Mouse (Mus musculus): ENCODE results near the gene P4ha1. TPM values are rescaled to one million over a fixed set of nuclear protein-coding genes. Genes with fewer than 3 reads are reported as not detected.
A peak's percentile ranks its signal among the peaks of the same experiment; 100 is the strongest.

Gene P4ha1
- polyA plus RNA-seq, 1 experiment from 2014 or later, result 51.2 TPM

GRCm38 (mm10) chr10:59323488-59324161 is 529 bp downstream of the P4ha1 start:
- Histone ChIP-seq H3K36me3 (no peaks in the 10 kb centered on the region), H3K9me3 (replicated peaks) (no peaks in the 10 kb centered on the region), H3K4me2 (peak overlapping the region; percentile 89), H3K27ac (peak overlapping the region; percentile 99), H3K27me3 (no peaks in the 10 kb centered on the region), H3K4me1 (replicated peaks) (peaks cover 24% of the 10 kb centered on the region), H3K9ac (peak overlapping the region; percentile 93), H3K4me3 (peak overlapping the region; percentile 80)
- peak; percentile 82 for ATAC-seq (replicated peaks; ENCODE audit: insufficient number of reproducible peaks, insufficient read depth, low FRiP score, low read depth)
- WGBS, result under 1% methylated on average over 48 of the region's 49 CpGs

DNA sequence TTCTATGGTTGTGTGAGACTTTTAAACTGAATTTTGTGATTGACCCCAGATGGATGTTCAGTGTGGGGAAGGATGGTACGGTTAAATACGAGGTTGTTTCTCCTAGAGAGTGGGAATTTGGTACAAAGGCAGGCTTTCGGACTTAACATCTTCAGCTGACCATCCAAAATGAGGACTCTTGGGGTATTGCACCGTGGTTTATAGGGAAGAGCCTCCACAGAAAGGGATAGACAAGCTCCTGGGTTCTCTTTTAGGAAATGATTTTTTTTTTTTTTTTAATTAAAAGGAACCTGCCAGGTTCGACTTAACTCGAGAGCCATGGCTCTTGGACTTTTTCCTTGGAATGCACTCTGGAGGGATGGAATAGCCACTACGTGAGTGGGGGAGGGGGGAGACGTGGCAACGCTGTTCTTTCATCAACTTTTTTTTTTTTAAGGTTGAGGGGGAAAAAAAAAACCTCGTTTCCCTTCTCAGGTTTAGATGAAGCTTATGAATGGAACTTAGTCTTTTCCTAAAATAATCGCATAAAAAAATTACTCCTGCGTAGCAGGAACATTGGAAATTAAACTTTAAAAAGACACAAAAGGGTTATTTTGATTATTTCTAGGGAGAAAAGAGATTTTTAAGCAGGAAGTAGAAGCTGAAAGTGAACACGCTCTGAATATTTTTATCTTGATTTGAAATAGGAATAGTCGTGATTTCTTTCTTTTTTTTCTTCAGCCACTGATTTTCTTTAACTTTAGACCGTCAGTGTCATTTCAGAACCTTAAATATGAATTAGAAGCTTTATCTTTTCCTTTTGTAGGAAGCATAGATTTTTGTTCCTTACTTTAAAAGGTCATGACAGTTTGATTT is 1.4 kb downstream of the P4ha1 start:
- Histone ChIP-seq H3K27ac (peak overlapping the region; percentile 99), H3K9ac (peak overlapping the region; percentile 93), H3K27me3 (no peaks in the 10 kb centered on the region), H3K4me1 (replicated peaks) (peaks cover 24% of the 10 kb centered on the region), H3K4me3 (peak overlapping the region; percentile 80), H3K9me3 (replicated peaks) (no peaks in the 10 kb centered on the region), H3K36me3 (no peaks in the 10 kb centered on the region), H3K4me2 (peak overlapping the region; percentile 89)
- WGBS, result 13% methylated on average over 15 of the region's 15 CpGs
- ATAC-seq (replicated peaks; ENCODE audit: insufficient number of reproducible peaks, insufficient read depth, low FRiP score, low read depth), result no peak

GRCm38 (mm10) chr10:59326612-59327315 is 3.7 kb downstream of the P4ha1 start:
- WGBS, result 69% methylated on average over 8 of the region's 8 CpGs
- H3K4me2 ChIP-seq, result no peak overlapping the region
- no peak for ATAC-seq (replicated peaks; ENCODE audit: insufficient number of reproducible peaks, insufficient read depth, low FRiP score, low read depth)
- no peaks in the 10 kb centered on the region for H3K9me3 ChIP-seq (replicated peaks)
- no peak overlapping the region for H3K4me3 ChIP-seq
- H3K36me3 ChIP-seq, result no peaks in the 10 kb centered on the region
- H3K4me1 ChIP-seq (replicated peaks), result peaks cover 33% of the 10 kb centered on the region
- no peak overlapping the region for H3K27ac ChIP-seq
- no peaks in the 10 kb centered on the region for H3K27me3 ChIP-seq
- H3K9ac ChIP-seq, result no peak overlapping the region

- H3K27me3 ChIP-seq, result no peaks in the 10 kb centered on the region
- 89% methylated on average over 3 of the region's 3 CpGs for WGBS
- no peak for ATAC-seq (replicated peaks; ENCODE audit: insufficient number of reproducible peaks, insufficient read depth, low FRiP score, low read depth)
These were observed 4.2 kb downstream of the P4ha1 start for GRCm38 (mm10) chr10:59327316-59327710.

GRCm38 (mm10) chr10:59331546-59332256 is 8.6 kb downstream of the P4ha1 start:
- Histone ChIP-seq H3K4me3 (no peak overlapping the region), H3K4me2 (no peak overlapping the region), H3K4me1 (replicated peaks) (peaks cover 38% of the 10 kb centered on the region), H3K27ac (no peak overlapping the region; the same call in 1 of the 2 replicates), H3K27me3 (no peaks in the 10 kb centered on the region), H3K9me3 (replicated peaks) (no peaks in the 10 kb centered on the region), H3K36me3 (no peaks in the 10 kb centered on the region), H3K9ac (no peak overlapping the region)
- 71% methylated on average over 6 of the region's 6 CpGs for WGBS
- no peak for ATAC-seq (replicated peaks; ENCODE audit: insufficient number of reproducible peaks, insufficient read depth, low FRiP score, low read depth)

More at GRCm38 (mm10) chr10:59327316-59327710, 4.2 kb downstream of the P4ha1 start:
- peaks cover 33% of the 10 kb centered on the region for H3K4me1 ChIP-seq (replicated peaks)
- no peaks in the 10 kb centered on the region for H3K36me3 ChIP-seq
- no peaks in the 10 kb centered on the region for H3K9me3 ChIP-seq (replicated peaks)
- no peak overlapping the region for H3K9ac ChIP-seq
- H3K4me3 ChIP-seq, result no peak overlapping the region
- no peak overlapping the region for H3K4me2 ChIP-seq
- H3K27ac ChIP-seq, result no peak overlapping the region

GRCm38 (mm10) chr10:59333400-59333799 is 10.3 kb downstream of the P4ha1 start:
- no peak overlapping the region for H3K4me3 ChIP-seq
- H3K27me3 ChIP-seq, result no peaks in the 10 kb centered on the region
- H3K4me1 ChIP-seq (replicated peaks), result peaks cover 35% of the 10 kb centered on the region
- H3K36me3 ChIP-seq, result peaks cover 6% of the 10 kb centered on the region; the same call in 1 of the 2 replicates
- ATAC-seq (replicated peaks; ENCODE audit: insufficient number of reproducible peaks, insufficient read depth, low FRiP score, low read depth), result no peak
- no peak overlapping the region for H3K27ac ChIP-seq
- H3K4me2 ChIP-seq, result no peak overlapping the region
- no peak overlapping the region for H3K9ac ChIP-seq
- 82% methylated on average over 4 of the region's 4 CpGs for WGBS
- H3K9me3 ChIP-seq (replicated peaks), result no peaks in the 10 kb centered on the region

- H3K9ac ChIP-seq, result no peak overlapping the region
- ATAC-seq (replicated peaks; ENCODE audit: insufficient number of reproducible peaks, insufficient read depth, low FRiP score, low read depth), result no peak
These were observed 12.1 kb downstream of the P4ha1 start for GRCm38 (mm10) chr10:59334899-59335798.

GRCm38 (mm10) chr10:59336124-59336523 is 13.0 kb downstream of the P4ha1 start:
- 61% methylated on average over 2 of the region's 2 CpGs for WGBS
- H3K4me2 ChIP-seq, result no peak overlapping the region
- no peaks in the 10 kb centered on the region for H3K27me3 ChIP-seq
- peaks cover 21% of the 10 kb centered on the region for H3K36me3 ChIP-seq
- no peak for ATAC-seq (replicated peaks; ENCODE audit: insufficient number of reproducible peaks, insufficient read depth, low FRiP score, low read depth)
- no peak overlapping the region for H3K4me3 ChIP-seq
- H3K9ac ChIP-seq, result no peak overlapping the region
- peaks cover 26% of the 10 kb centered on the region for H3K4me1 ChIP-seq (replicated peaks)
- H3K9me3 ChIP-seq (replicated peaks), result no peaks in the 10 kb centered on the region
- no peak overlapping the region for H3K27ac ChIP-seq

More at GRCm38 (mm10) chr10:59334899-59335798, 12.1 kb downstream of the P4ha1 start:
- H3K4me2 ChIP-seq, result no peak overlapping the region
- H3K27me3 ChIP-seq, result no peaks in the 10 kb centered on the region
- H3K4me3 ChIP-seq, result no peak overlapping the region
- no peaks in the 10 kb centered on the region for H3K9me3 ChIP-seq (replicated peaks)
- WGBS, result 53% methylated on average over 4 of the region's 4 CpGs
- H3K27ac ChIP-seq, result peak overlapping the region; percentile 70
- peaks cover 17% of the 10 kb centered on the region for H3K36me3 ChIP-seq
- peaks cover 32% of the 10 kb centered on the region for H3K4me1 ChIP-seq (replicated peaks)

GRCm38 (mm10) chr10:59346560-59346959 is 23.5 kb downstream of the P4ha1 start:
- H3K4me3 ChIP-seq, result no peak overlapping the region
- 86% methylated on average over 2 of the region's 2 CpGs for WGBS
- no peaks in the 10 kb centered on the region for H3K9me3 ChIP-seq (replicated peaks)
- H3K4me2 ChIP-seq, result no peak overlapping the region
- H3K27ac ChIP-seq, result no peak overlapping the region
- no peak for ATAC-seq (replicated peaks; ENCODE audit: insufficient number of reproducible peaks, insufficient read depth, low FRiP score, low read depth)
- no peaks in the 10 kb centered on the region for H3K27me3 ChIP-seq
- H3K36me3 ChIP-seq, result peaks cover 65% of the 10 kb centered on the region
- no peaks in the 10 kb centered on the region for H3K4me1 ChIP-seq (replicated peaks)
- no peak overlapping the region for H3K9ac ChIP-seq

DNA sequence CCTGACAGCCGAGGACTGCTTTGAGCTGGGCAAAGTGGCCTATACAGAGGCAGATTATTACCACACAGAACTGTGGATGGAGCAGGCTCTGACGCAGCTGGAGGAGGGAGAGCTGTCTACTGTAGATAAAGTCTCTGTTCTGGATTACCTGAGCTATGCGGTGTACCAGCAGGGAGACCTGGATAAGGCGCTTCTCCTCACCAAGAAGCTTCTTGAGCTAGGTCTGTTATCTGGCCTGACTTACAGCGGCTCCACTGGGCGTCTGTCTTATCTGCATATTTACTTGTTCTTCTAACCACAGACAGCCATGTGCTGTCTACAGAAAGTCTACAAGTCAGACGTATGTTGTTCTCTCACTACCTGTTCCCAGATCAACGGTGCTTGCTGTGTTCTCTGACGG is 25.1 kb downstream of the P4ha1 start:
- WGBS, result 76% methylated on average over 9 of the region's 9 CpGs
- Histone ChIP-seq H3K4me1 (replicated peaks) (no peaks in the 10 kb centered on the region), H3K27me3 (no peaks in the 10 kb centered on the region), H3K4me2 (no peak overlapping the region), H3K9ac (no peak overlapping the region), H3K27ac (no peak overlapping the region), H3K9me3 (replicated peaks) (no peaks in the 10 kb centered on the region), H3K36me3 (peaks cover 75% of the 10 kb centered on the region), H3K4me3 (no peak overlapping the region)
- ATAC-seq (replicated peaks; ENCODE audit: insufficient number of reproducible peaks, insufficient read depth, low FRiP score, low read depth), result no peak
